Mouse (Mus musculus) hindbrain, embryonic 14.5 days (tissue): ENCODE results near the gene Cacna1s. TPM values are rescaled to one million over a fixed set of nuclear protein-coding genes. Genes with fewer than 3 reads are reported as not detected.

Experiments
- ATAC-seq: fragments of 200-750 bp; cut with Nextera tagmentation; 2 replicates; pipeline ENCODE4 v1.8.0; 2017; ENCODE audit warnings: moderate number of reproducible peaks, mild to moderate bottlenecking, moderate TSS enrichment, moderate library complexity; ENCODE audit not compliant: low FRiP score
- DNase-seq: peaks from one replicate; pipeline ENCODE4 v3.0.0-alpha.2; 2015; ENCODE audit warnings: low spot score
- H3K27ac ChIP-seq: fragments of 300-500 bp; sonication (generic); 2 replicates; pipeline ENCODE4 v1.5.1; 2014; ENCODE audit warnings: mild to moderate bottlenecking, moderate library complexity
- H3K27me3 ChIP-seq: fragments of 300-500 bp; sonication (generic); 2 replicates; pipeline ENCODE4 v1.6.1; 2014; ENCODE audit warnings: mild to moderate bottlenecking, low read length, mixed read lengths; ENCODE audit not compliant: control insufficient read depth, insufficient read depth
- H3K36me3 ChIP-seq: fragments of 300-500 bp; sonication (generic); replicated peaks from 2 replicates; pipeline ENCODE4 v1.6.1; 2014; ENCODE audit not compliant: control insufficient read depth, insufficient read depth
- H3K4me1 ChIP-seq: fragments of 300-500 bp; sonication (generic); replicated peaks from 2 replicates; pipeline ENCODE4 v1.6.1; 2014; ENCODE audit warnings: antibody characterized with exemption, low read length, mixed read lengths; ENCODE audit not compliant: control insufficient read depth, insufficient read depth
- H3K4me2 ChIP-seq: fragments of 300-500 bp; sonication (generic); replicated peaks from 2 replicates; pipeline ENCODE4 v1.6.1; 2014; ENCODE audit warnings: mild to moderate bottlenecking, moderate library complexity
- H3K4me3 ChIP-seq: fragments of 300-500 bp; sonication (generic); replicated peaks from 2 replicates; pipeline ENCODE4 v1.5.1; 2014; ENCODE audit warnings: mild to moderate bottlenecking, low read length
- H3K9ac ChIP-seq: fragments of 300-500 bp; sonication (generic); 2 replicates; pipeline ENCODE4 v1.6.1; 2014
- H3K9me3 ChIP-seq: fragments of 300-500 bp; sonication (generic); 2 replicates; pipeline ENCODE4 v1.6.1; 2016; ENCODE audit warnings: low read length; ENCODE audit not compliant: control insufficient read depth
- WGBS: fragments of 180-500 bp; shearing (Covaris S2); extraction: QIAGEN DNeasy Blood & Tissue Kit; methylation state at CpG from one replicate; pipeline ENCODE4 v1.1.7; 2014; 5-methylcytosine and 5-hydroxymethylcytosine counted together
- polyA plus RNA-seq: library from polyadenylated mRNA; unstranded; fragments of >200 nt; fragmentation: Nextera tagmentation; extraction: Ambion mirVana; gene quantifications from 2 replicates; pipeline ENCODE4 v1.2.1, GENCODE M21; 2014

Cacna1s gene
- polyA plus RNA-seq, 1 experiment from 2014 or later, result 0.17 TPM

GRCm38 (mm10) chr1:136063991-136064390 is 11.4 kb downstream of the Cacna1s start:
- Histone ChIP-seq H3K4me2 (no peak overlapping the region), H3K27ac (no peak overlapping the region), H3K27me3 (no peaks in the 10 kb centered on the region), H3K4me1 (no peaks in the 10 kb centered on the region), H3K9me3 (no peaks in the 10 kb centered on the region), H3K9ac (no peak overlapping the region), H3K36me3 (no peaks in the 10 kb centered on the region), H3K4me3 (no peak overlapping the region)
- whole genome bisulfite sequencing, result 79% methylated on average over 5 of the region's 5 CpGs
- DNase-seq (no peak), ATAC-seq (no peak)

- no peak overlapping the region for H3K4me3 ChIP-seq
- 63% methylated on average over 1 of the region's 1 CpGs for WGBS
- H3K36me3 ChIP-seq, result no peaks in the 10 kb centered on the region
- DNase-seq (no peak), ATAC-seq (no peak)
- H3K9ac ChIP-seq, result no peak overlapping the region
- H3K4me1 ChIP-seq, result no peaks in the 10 kb centered on the region
- no peak overlapping the region for H3K4me2 ChIP-seq
- no peak overlapping the region for H3K27ac ChIP-seq
- H3K27me3 ChIP-seq, result no peaks in the 10 kb centered on the region
- no peaks in the 10 kb centered on the region for H3K9me3 ChIP-seq
Measured at GRCm38 (mm10) chr1:136066621-136067020, 14.1 kb downstream of the Cacna1s start.

- Histone ChIP-seq H3K9me3 (no peaks in the 10 kb centered on the region), H3K36me3 (no peaks in the 10 kb centered on the region), H3K9ac (no peak overlapping the region), H3K27me3 (no peaks in the 10 kb centered on the region), H3K4me3 (no peak overlapping the region), H3K4me2 (no peak overlapping the region), H3K27ac (no peak overlapping the region), H3K4me1 (no peaks in the 10 kb centered on the region)
- ATAC-seq (no peak), DNase-seq (no peak)
- 80% methylated on average over 3 of the region's 3 CpGs for WGBS
Measured at GRCm38 (mm10) chr1:136067579-136067978, 15.0 kb downstream of the Cacna1s start.

- Histone ChIP-seq H3K9me3 (no peaks in the 10 kb centered on the region), H3K9ac (no peak overlapping the region), H3K36me3 (no peaks in the 10 kb centered on the region), H3K27me3 (no peaks in the 10 kb centered on the region), H3K4me2 (no peak overlapping the region), H3K4me1 (no peaks in the 10 kb centered on the region), H3K27ac (no peak overlapping the region), H3K4me3 (no peak overlapping the region)
- 10% methylated on average over 3 of the region's 3 CpGs for WGBS
- ATAC-seq (no peak), DNase-seq (no peak)
Measured at GRCm38 (mm10) chr1:136076086-136076485, 23.5 kb downstream of the Cacna1s start.

- H3K4me2 ChIP-seq, result no peak overlapping the region
- 66% methylated on average over 4 of the region's 4 CpGs for WGBS
- no peak overlapping the region for H3K4me3 ChIP-seq
- H3K9me3 ChIP-seq, result peaks cover 5% of the 10 kb centered on the region; the same call in 1 of the 2 replicates
- no peaks in the 10 kb centered on the region for H3K4me1 ChIP-seq
- no peak for DNase-seq
- H3K27me3 ChIP-seq, result no peaks in the 10 kb centered on the region
- H3K9ac ChIP-seq, result no peak overlapping the region
- no peaks in the 10 kb centered on the region for H3K36me3 ChIP-seq
- no peak overlapping the region for H3K27ac ChIP-seq
- no peak for ATAC-seq
Measured at GRCm38 (mm10) chr1:136077656-136078055, 25.1 kb downstream of the Cacna1s start.

GRCm38 (mm10) chr1:136081161-136081560 is 28.6 kb downstream of the Cacna1s start:
- ATAC-seq (no peak), DNase-seq (no peak)
- Histone ChIP-seq H3K9ac (no peak overlapping the region), H3K27ac (no peak overlapping the region), H3K4me2 (no peak overlapping the region), H3K27me3 (no peaks in the 10 kb centered on the region), H3K9me3 (peaks cover 5% of the 10 kb centered on the region; the same call in 1 of the 2 replicates), H3K4me3 (no peak overlapping the region), H3K4me1 (no peaks in the 10 kb centered on the region), H3K36me3 (no peaks in the 10 kb centered on the region)
- 90% methylated on average over 1 of the region's 1 CpGs for WGBS

GRCm38 (mm10) chr1:136085988-136086685 is 33.6 kb downstream of the Cacna1s start:
- Histone ChIP-seq H3K9ac (no peak overlapping the region), H3K4me3 (no peak overlapping the region), H3K27me3 (no peaks in the 10 kb centered on the region), H3K36me3 (no peaks in the 10 kb centered on the region), H3K9me3 (peaks cover 5% of the 10 kb centered on the region; the same call in 1 of the 2 replicates), H3K27ac (no peak overlapping the region), H3K4me1 (no peaks in the 10 kb centered on the region), H3K4me2 (no peak overlapping the region)
- WGBS, result 94% methylated on average over 3 of the region's 3 CpGs
- no peak for DNase-seq
- no peak for ATAC-seq

- Histone ChIP-seq H3K9me3 (no peaks in the 10 kb centered on the region), H3K27ac (no peak overlapping the region), H3K4me2 (no peak overlapping the region), H3K9ac (no peak overlapping the region), H3K4me3 (no peak overlapping the region), H3K36me3 (no peaks in the 10 kb centered on the region), H3K27me3 (no peaks in the 10 kb centered on the region), H3K4me1 (no peaks in the 10 kb centered on the region)
- no peak for DNase-seq
- ATAC-seq, result no peak
- WGBS, result 69% methylated on average over 9 of the region's 9 CpGs
Measured at GRCm38 (mm10) chr1:136089368-136090165, 37.0 kb downstream of the Cacna1s start.

GRCm38 (mm10) chr1:136093726-136094125 is 41.2 kb downstream of the Cacna1s start:
- H3K4me1 ChIP-seq, result no peaks in the 10 kb centered on the region
- DNase-seq, result no peak
- no peak for ATAC-seq
- no peak overlapping the region for H3K4me2 ChIP-seq
- no peak overlapping the region for H3K4me3 ChIP-seq
- no peaks in the 10 kb centered on the region for H3K27me3 ChIP-seq
- H3K9ac ChIP-seq, result no peak overlapping the region
- H3K36me3 ChIP-seq, result no peaks in the 10 kb centered on the region
- no peak overlapping the region for H3K27ac ChIP-seq
- 86% methylated on average over 3 of the region's 3 CpGs for WGBS
- no peaks in the 10 kb centered on the region for H3K9me3 ChIP-seq
